Mouse (Mus musculus): Measurements from ENCODE around the gene Hps6. TPM values are rescaled to one million over a fixed set of nuclear protein-coding genes. Genes with fewer than 3 reads are reported as not detected.
"Not testable (repeated sequence)": the region's sequence is repeated elsewhere in the genome, so short reads cannot be mapped to it uniquely, and the experiment has no call there.

The Hps6 gene
- 2.7 and 3.1 TPM in 2 replicates for polyA plus RNA-seq (2014; fragmentation: Nextera tagmentation; extraction: Ambion mirVana)

DNA sequence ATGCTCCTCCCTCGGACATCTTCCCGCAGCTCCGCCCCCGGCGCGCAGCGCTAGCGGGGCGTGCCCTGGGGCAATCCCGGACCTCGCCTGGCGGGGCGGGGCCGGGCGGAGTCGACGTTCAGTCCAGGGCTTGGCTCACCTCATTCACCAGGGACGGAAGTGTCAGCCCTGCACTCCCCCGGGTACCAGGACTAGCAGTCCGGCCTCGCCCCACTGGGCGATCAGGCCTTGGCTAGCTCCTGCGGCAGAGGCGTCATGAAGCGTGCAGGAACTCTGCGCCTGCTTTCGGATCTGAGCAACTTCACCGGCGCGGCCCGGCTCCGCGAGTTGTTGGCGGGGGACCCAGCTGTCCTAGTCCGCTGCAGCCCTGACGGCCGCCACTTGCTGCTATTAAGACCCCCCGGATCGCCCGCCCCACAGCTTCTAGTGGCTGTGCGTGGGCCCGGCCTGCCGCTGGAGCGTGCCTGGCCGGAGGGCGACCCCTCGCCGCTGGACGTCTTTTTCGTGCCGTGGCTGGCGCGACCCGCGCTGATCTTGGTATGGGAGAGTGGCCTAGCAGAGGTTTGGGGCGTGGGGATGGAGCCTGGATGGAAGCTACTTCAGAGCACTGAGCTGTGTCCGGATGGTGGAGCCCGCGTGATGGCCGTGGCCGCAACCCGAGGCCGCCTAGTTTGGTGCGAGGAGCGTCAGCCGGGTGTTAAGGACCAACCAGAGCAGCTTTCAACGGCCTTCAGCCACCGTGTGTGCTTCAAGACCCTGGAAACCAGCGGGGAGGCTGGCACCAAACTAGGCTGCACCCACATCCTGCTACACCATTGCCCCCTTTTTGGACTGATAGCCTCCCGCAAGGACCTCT is at the start of gene Hps6:
Gene Hps6, plus strand, starts transcription at position 138 of the 856 bp plus-strand sequence.
- no peak within 1 kb of the TSS for H3K27ac ChIP-seq (replicated peaks; ENCODE audit: low read depth, low read length)
- H3K36me3 ChIP-seq (ENCODE audit: control insufficient read depth, insufficient read depth, low read length): peaks cover 2% of the 10 kb centered on the region; the same call in 1 of the 2 replicates
- peak; percentile 60; the same call in 1 of the 2 replicates for ATAC-seq (ENCODE audit: insufficient number of reproducible peaks, low FRiP score, low TSS enrichment, low read depth)

DNA sequence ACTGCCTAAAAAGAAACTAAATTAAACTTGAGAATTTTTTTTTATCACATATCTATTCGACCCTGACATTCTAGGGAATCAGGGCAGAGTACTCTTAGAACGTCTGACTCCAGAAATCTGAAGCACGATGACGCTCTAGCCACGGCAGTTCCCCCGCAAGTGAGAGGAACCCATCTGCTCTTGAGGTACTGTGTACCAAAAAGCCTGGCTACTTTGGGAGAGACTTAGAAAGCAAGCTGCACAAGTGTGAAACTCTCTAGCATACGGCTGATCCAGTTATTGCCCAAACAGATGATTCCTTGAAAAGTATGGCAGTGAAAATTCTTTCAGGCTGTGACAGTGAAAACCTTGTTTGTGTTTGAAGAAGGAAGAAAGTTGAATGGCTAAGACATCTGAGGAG is 46.6 kb upstream of the Hps6 start:
- Histone ChIP-seq H3K27me3 (ENCODE audit: control insufficient read depth, insufficient read depth, low read length) (no peaks in the 10 kb centered on the region), H3K9me3 (ENCODE audit: control insufficient read depth, low read length) (no peaks in the 10 kb centered on the region), H3K4me2 (ENCODE audit: low read depth, severe bottlenecking) (no peak overlapping the region), H3K4me1 (ENCODE audit: control insufficient read depth, insufficient read depth, low read length) (0 out of 2 replicates have a peak, but pooled peaks cover 3% of the 10 kb centered on the region), H3K9ac (ENCODE audit: low read length) (no peak overlapping the region), H3K27ac (replicated peaks; ENCODE audit: low read depth, low read length) (no peak overlapping the region), H3K36me3 (ENCODE audit: control insufficient read depth, insufficient read depth, low read length) (0 out of 2 replicates have a peak, but pooled peaks cover 2% of the 10 kb centered on the region), H3K4me3 (ENCODE audit: low read depth, low read length) (no peak overlapping the region)
- no peak for ATAC-seq (ENCODE audit: insufficient number of reproducible peaks, low FRiP score, low TSS enrichment, low read depth)
- 90% methylated on average over 7 of the region's 7 CpGs for WGBS
- DNase-seq (ENCODE audit: low spot score): no peak

More for the DNA sequence above, at the start of gene Hps6:
- H3K4me1 ChIP-seq (ENCODE audit: control insufficient read depth, insufficient read depth, low read length): 0 out of 2 replicates have a peak, but pooled peaks cover 3% of the 10 kb centered on the region
- H3K4me2 ChIP-seq (ENCODE audit: low read depth, severe bottlenecking): peak within 1 kb of the TSS; percentile 97
- no peaks in the 10 kb centered on the region for H3K27me3 ChIP-seq (ENCODE audit: control insufficient read depth, insufficient read depth, low read length)
- H3K9me3 ChIP-seq (ENCODE audit: control insufficient read depth, low read length): no peaks in the 10 kb centered on the region
- H3K4me3 ChIP-seq (ENCODE audit: low read depth, low read length): peak within 1 kb of the TSS; percentile 60
- WGBS: 1% methylated on average over 70 of the region's 70 CpGs
- peak; percentile 74 for DNase-seq (ENCODE audit: low spot score)
- H3K9ac ChIP-seq (ENCODE audit: low read length): peak within 1 kb of the TSS; percentile 72

DNA sequence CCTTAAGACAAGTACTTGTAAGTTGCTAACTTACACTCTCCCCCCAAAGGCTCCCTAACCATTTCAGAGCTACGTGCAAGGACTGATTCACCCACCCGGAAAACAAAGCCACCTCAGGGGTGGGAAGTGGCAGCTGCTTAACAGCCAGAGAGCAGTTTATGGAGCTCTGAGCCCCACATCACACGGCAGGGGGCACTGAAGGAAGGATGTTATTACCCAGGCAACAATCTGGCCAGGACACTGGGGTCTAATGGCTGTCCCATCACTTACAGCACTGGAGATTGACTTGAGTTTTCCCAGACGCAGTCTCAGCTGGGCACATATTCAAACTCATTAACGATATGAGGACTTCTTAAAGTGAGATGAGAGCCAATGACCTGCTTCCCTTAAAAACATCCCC is 42.5 kb upstream of the Hps6 start:
- Histone ChIP-seq H3K27ac (replicated peaks; ENCODE audit: low read depth, low read length) (no peak overlapping the region), H3K4me2 (ENCODE audit: low read depth, severe bottlenecking) (no peak overlapping the region), H3K36me3 (ENCODE audit: control insufficient read depth, insufficient read depth, low read length) (peaks cover 6% of the 10 kb centered on the region; the same call in 1 of the 2 replicates), H3K9me3 (ENCODE audit: control insufficient read depth, low read length) (no peaks in the 10 kb centered on the region), H3K9ac (ENCODE audit: low read length) (no peak overlapping the region), H3K4me3 (ENCODE audit: low read depth, low read length) (no peak overlapping the region), H3K4me1 (ENCODE audit: control insufficient read depth, insufficient read depth, low read length) (0 out of 2 replicates have a peak, but pooled peaks cover 3% of the 10 kb centered on the region), H3K27me3 (ENCODE audit: control insufficient read depth, insufficient read depth, low read length) (no peaks in the 10 kb centered on the region)
- DNase-seq (ENCODE audit: low spot score) (peak; percentile 25), ATAC-seq (ENCODE audit: insufficient number of reproducible peaks, low FRiP score, low TSS enrichment, low read depth) (no peak)
- 12% methylated on average over 5 of the region's 5 CpGs for WGBS

DNA sequence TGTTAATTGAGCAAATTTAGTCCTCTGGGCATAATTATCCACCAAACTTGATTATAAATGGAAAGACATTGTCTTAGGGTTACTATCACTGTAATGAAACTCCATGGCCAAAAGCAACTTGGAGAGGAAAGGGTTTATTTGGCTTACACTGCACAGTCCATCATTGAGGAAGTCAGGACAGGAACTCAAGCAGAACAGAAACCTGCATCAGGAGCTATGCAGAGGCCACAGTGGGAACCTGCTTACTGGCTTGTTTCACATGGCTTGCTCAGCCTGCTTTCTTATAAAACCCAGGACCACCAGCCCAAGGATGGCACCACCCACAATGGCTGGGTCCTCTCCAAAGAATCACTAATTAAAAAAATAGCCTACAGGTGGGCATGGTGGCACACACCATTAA is 18.9 kb upstream of the Hps6 start:
- no peak overlapping the region for H3K4me3 ChIP-seq (ENCODE audit: low read depth, low read length)
- no peaks in the 10 kb centered on the region for H3K36me3 ChIP-seq (ENCODE audit: control insufficient read depth, insufficient read depth, low read length)
- H3K9me3 ChIP-seq (ENCODE audit: control insufficient read depth, low read length): no peaks in the 10 kb centered on the region
- ATAC-seq (ENCODE audit: insufficient number of reproducible peaks, low FRiP score, low TSS enrichment, low read depth): no peak
- H3K27ac ChIP-seq (replicated peaks; ENCODE audit: low read depth, low read length): no peak overlapping the region
- H3K27me3 ChIP-seq (ENCODE audit: control insufficient read depth, insufficient read depth, low read length): no peaks in the 10 kb centered on the region
- no peak for DNase-seq (ENCODE audit: low spot score)
- H3K4me1 ChIP-seq (ENCODE audit: control insufficient read depth, insufficient read depth, low read length): no peaks in the 10 kb centered on the region
- H3K9ac ChIP-seq (ENCODE audit: low read length): no peak overlapping the region
- H3K4me2 ChIP-seq (ENCODE audit: low read depth, severe bottlenecking): no peak overlapping the region

DNA sequence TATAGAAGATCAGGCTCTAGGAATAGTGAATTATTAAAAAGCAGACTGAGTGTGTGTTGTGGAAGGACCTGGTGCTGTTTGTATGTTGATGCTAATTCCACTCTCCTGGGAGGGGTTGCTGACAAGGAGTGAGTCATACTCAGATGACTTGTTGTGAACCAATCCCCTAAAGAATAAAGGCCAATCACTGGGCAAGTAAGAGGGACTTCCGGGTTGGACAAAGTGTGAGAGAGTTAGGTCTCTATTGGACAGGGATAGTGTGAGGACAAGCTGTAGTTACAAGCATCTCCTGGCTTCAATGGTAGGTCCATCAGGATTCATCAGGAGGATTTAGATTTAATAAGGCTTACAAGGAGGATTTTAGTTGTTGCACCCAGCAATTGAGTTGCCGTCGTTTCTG is 15.1 kb upstream of the Hps6 start:
- Histone ChIP-seq H3K27ac (replicated peaks; ENCODE audit: low read depth, low read length) (no peak overlapping the region), H3K9ac (ENCODE audit: low read length) (no peak overlapping the region), H3K4me1 (ENCODE audit: control insufficient read depth, insufficient read depth, low read length) (no peaks in the 10 kb centered on the region), H3K36me3 (ENCODE audit: control insufficient read depth, insufficient read depth, low read length) (no peaks in the 10 kb centered on the region; the same call in 1 of the 2 replicates), H3K27me3 (ENCODE audit: control insufficient read depth, insufficient read depth, low read length) (no peaks in the 10 kb centered on the region), H3K4me2 (ENCODE audit: low read depth, severe bottlenecking) (no peak overlapping the region), H3K9me3 (ENCODE audit: control insufficient read depth, low read length) (no peaks in the 10 kb centered on the region), H3K4me3 (ENCODE audit: low read depth, low read length) (no peak overlapping the region)
- no peak for DNase-seq (ENCODE audit: low spot score)
- 92% methylated on average over 3 of the region's 3 CpGs for WGBS
- no peak for ATAC-seq (ENCODE audit: insufficient number of reproducible peaks, low FRiP score, low TSS enrichment, low read depth)

DNA sequence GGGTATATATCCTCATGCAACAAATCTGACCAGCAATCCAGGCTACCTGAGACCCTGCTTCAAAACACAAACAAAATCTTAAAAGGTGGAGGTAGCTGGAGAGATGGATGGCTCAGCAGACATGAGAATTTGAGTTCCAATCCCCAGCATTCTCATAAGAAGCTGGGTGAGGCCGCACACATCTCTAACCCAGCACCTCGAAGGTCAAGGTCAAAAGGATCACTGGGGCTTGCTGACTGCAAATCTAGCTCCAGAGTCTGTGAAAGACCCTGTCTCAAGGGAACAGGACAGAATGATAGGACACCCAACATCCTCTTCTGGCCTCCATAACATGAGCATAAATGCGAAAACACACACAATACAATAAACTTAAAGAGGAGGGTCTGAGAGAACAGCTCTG is 12.1 kb upstream of the Hps6 start:
- Histone ChIP-seq H3K4me2 (ENCODE audit: low read depth, severe bottlenecking) (no peak overlapping the region), H3K4me1 (ENCODE audit: control insufficient read depth, insufficient read depth, low read length) (no peaks in the 10 kb centered on the region), H3K9ac (ENCODE audit: low read length) (no peak overlapping the region), H3K27ac (replicated peaks; ENCODE audit: low read depth, low read length) (no peak overlapping the region), H3K9me3 (ENCODE audit: control insufficient read depth, low read length) (no peaks in the 10 kb centered on the region), H3K4me3 (ENCODE audit: low read depth, low read length) (no peak overlapping the region), H3K36me3 (ENCODE audit: control insufficient read depth, insufficient read depth, low read length) (no peaks in the 10 kb centered on the region; the same call in 1 of the 2 replicates), H3K27me3 (ENCODE audit: control insufficient read depth, insufficient read depth, low read length) (no peaks in the 10 kb centered on the region)
- no peak for ATAC-seq (ENCODE audit: insufficient number of reproducible peaks, low FRiP score, low TSS enrichment, low read depth)
- WGBS: 92% methylated on average over 3 of the region's 3 CpGs
- no peak for DNase-seq (ENCODE audit: low spot score)

DNA sequence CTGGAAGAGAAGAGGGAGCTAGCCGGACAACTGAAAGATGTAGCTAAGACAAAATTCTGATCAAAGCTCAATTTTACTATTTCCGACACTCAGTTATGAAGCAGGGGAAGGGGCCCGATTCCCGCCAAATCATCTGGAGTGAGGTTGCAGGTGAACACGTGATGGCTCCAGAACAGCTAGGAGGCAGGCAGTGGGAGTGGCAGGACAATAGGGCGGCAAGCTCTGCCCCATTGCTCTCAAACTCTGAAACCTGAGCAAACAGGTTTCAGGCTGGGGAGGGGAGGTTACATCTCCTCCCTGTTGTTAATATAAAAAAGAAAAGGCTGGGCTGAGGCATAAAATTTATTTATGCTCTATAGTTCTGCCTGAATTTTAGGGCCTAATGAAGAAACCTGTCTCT is 9.9 kb upstream of the Hps6 start:
- H3K4me1 ChIP-seq (ENCODE audit: control insufficient read depth, insufficient read depth, low read length); H3K9ac ChIP-seq (ENCODE audit: low read length); H3K27ac ChIP-seq (replicated peaks; ENCODE audit: low read depth, low read length); H3K4me3 ChIP-seq (ENCODE audit: low read depth, low read length); H3K9me3 ChIP-seq (ENCODE audit: control insufficient read depth, low read length); DNase-seq (ENCODE audit: low spot score); H3K36me3 ChIP-seq (ENCODE audit: control insufficient read depth, insufficient read depth, low read length); ATAC-seq (ENCODE audit: insufficient number of reproducible peaks, low FRiP score, low TSS enrichment, low read depth); H3K27me3 ChIP-seq (ENCODE audit: control insufficient read depth, insufficient read depth, low read length); H3K4me2 ChIP-seq (ENCODE audit: low read depth, severe bottlenecking): not testable (repeated sequence)
- 84% methylated on average over 6 of the region's 6 CpGs for WGBS

DNA sequence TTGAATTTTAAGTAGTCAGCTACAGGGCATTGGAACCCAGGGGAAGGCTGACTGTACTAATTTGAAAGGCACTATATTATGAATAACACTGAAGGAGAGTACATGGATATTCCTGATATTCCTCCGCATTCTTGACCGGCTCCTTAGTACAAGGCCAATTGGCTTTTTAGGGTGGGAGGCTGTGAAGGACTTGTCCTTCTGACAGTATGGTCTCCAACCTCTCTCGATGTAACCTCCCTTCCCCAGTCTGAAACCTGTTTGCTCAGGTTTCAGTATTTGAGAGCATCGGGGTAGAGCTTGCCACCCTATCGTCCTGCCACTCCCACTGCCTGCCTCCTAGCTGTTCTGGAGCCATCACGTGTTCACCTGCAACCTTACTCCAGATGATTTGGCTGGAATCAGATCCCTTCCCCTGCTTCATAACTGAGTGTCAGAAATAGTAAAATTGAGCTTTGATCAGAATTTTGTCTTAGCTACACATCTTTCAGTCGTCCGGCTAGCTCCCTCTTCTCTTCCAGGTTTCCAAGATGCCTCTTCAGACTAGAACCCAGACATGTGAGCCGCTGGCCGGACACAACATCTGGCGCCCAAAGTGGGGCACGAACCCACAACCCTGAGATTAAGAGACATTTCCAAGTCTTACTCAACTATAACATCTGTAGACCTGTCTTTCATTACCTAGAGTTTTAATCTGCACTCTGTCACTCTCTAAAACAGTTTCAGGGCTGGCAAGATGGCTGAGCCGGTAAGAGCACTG is 9.1 kb upstream of the Hps6 start:
- Histone ChIP-seq H3K27me3 (ENCODE audit: control insufficient read depth, insufficient read depth, low read length) (no peaks in the 10 kb centered on the region), H3K4me3 (ENCODE audit: low read depth, low read length) (no peak overlapping the region), H3K9me3 (ENCODE audit: control insufficient read depth, low read length) (no peaks in the 10 kb centered on the region), H3K9ac (ENCODE audit: low read length) (no peak overlapping the region), H3K27ac (replicated peaks; ENCODE audit: low read depth, low read length) (no peak overlapping the region), H3K36me3 (ENCODE audit: control insufficient read depth, insufficient read depth, low read length) (no peaks in the 10 kb centered on the region; the same call in 1 of the 2 replicates), H3K4me2 (ENCODE audit: low read depth, severe bottlenecking) (no peak overlapping the region), H3K4me1 (ENCODE audit: control insufficient read depth, insufficient read depth, low read length) (no peaks in the 10 kb centered on the region)
- no peak for ATAC-seq (ENCODE audit: insufficient number of reproducible peaks, low FRiP score, low TSS enrichment, low read depth)
- WGBS: 95% methylated on average over 13 of the region's 13 CpGs
- no peak for DNase-seq (ENCODE audit: low spot score)
